23 mouse cellular contexts compared by ENCODE assay signal in genomic region chr9:28238450-28238849, GRCm38 (mm10).
DNase-seq lines count a peak whose midpoint lies in the region; ATAC-seq and TF ChIP-seq lines count a peak whose summit lies in the region.
"Had no signal": no experiment of that assay in that cellular context is flagged by ENCODE, and none has a peak within 500 bp of the region (broad histone marks: within the 10 kb centered on the region; RNA-seq: fewer than 3 reads in every experiment).

No protein-coding gene starts in this region.

- DNase-seq in forebrain, embryonic 14.5 days (ENCODE audit: low spot score), result peak; percentile 47
- DNase-seq in forebrain, postnatal 0 days, result no peak
- no peak for DNase-seq in layer of hippocampus, adult 2 months (ENCODE audit: low spot score in 2 of 2)
- DNase-seq in layer of hippocampus, adult 9-10 months (ENCODE audit: low spot score), result no peak
- DNase-seq in brain, embryonic 14.5 days (ENCODE audit: low read depth), result peak; percentile 63
- no peak for DNase-seq in left cerebral cortex, adult 9 months (ENCODE audit: low spot score in 2 of 2)
- DNase-seq: adrenal gland, adult 2 months; adrenal gland, adult 8-10 months; adrenal gland, postnatal 10 days; adrenal gland, postnatal 14 days; adrenal gland, postnatal 25 days; adrenal gland, postnatal 36 days; B cell, adult 2 months; cerebellum, adult 11 months; cerebellum, adult 11-12 months; cerebellum, adult 18-20 months had no signal

- H3K9ac ChIP-seq in forebrain, embryonic 14.5 days (ENCODE audit: low read length), result no peak overlapping the region
- no peak overlapping the region for H3K9ac ChIP-seq in forebrain, embryonic 16.5 days (replicated peaks; ENCODE audit: low read depth, low read length)
- H3K9ac ChIP-seq in forebrain, postnatal 0 days, result no peak overlapping the region
- no peak overlapping the region for H3K9ac ChIP-seq in forebrain, embryonic 13.5 days

- WGBS in forebrain, embryonic 14.5 days, result 77% methylated on average over 9 of the region's 9 CpGs
- 70% methylated on average over 9 of the region's 9 CpGs for WGBS in forebrain, embryonic 16.5 days
- 58% methylated on average over 9 of the region's 9 CpGs for WGBS in forebrain, postnatal 0 days
- 82% methylated on average over 9 of the region's 9 CpGs for WGBS in forebrain, embryonic 13.5 days

- H3K36me3 ChIP-seq in forebrain, embryonic 14.5 days (ENCODE audit: control insufficient read depth, insufficient read depth, low read length), result no peaks in the 10 kb centered on the region
- no peaks in the 10 kb centered on the region for H3K36me3 ChIP-seq in forebrain, embryonic 16.5 days (ENCODE audit: control insufficient read depth, insufficient read depth)
- no peaks in the 10 kb centered on the region for H3K36me3 ChIP-seq in forebrain, postnatal 0 days (ENCODE audit: insufficient read depth)
- H3K36me3 ChIP-seq in forebrain, embryonic 13.5 days (ENCODE audit: poor library complexity, severe bottlenecking), result no peaks in the 10 kb centered on the region
- H3K36me3 ChIP-seq: G1E had no signal

- ATAC-seq in forebrain, embryonic 14.5 days, result no peak
- no peak for ATAC-seq in forebrain, embryonic 16.5 days
- ATAC-seq in forebrain, postnatal 0 days, result peak; percentile 34; the same call in 1 of the 2 replicates
- no peak for ATAC-seq in forebrain, embryonic 13.5 days
- ATAC-seq: activated CD4-positive, CD25-positive, alpha-beta regulatory T cell, adult 4 months; CD4-positive, CD25-positive, alpha-beta regulatory T cell, adult 4 months; Patski had no signal

- H3K27ac ChIP-seq in forebrain, embryonic 14.5 days (ENCODE audit: low read depth, low read length), result no peak overlapping the region
- H3K27ac ChIP-seq in forebrain, embryonic 16.5 days (ENCODE audit: low read length), result no peak overlapping the region
- no peak overlapping the region for H3K27ac ChIP-seq in forebrain, postnatal 0 days (ENCODE audit: low read depth, low read length)
- H3K27ac ChIP-seq in forebrain, embryonic 13.5 days, result no peak overlapping the region
- peak overlapping the region; percentile 72 for H3K27ac ChIP-seq in layer of hippocampus, adult 2 months

- no peaks in the 10 kb centered on the region for H3K27me3 ChIP-seq in forebrain, embryonic 14.5 days (replicated peaks; ENCODE audit: control insufficient read depth, insufficient read depth, low read length)
- H3K27me3 ChIP-seq in forebrain, embryonic 16.5 days (replicated peaks; ENCODE audit: control insufficient read depth, insufficient read depth, low read length), result no peaks in the 10 kb centered on the region
- no peaks in the 10 kb centered on the region for H3K27me3 ChIP-seq in forebrain, postnatal 0 days (ENCODE audit: insufficient read depth, low read length)
- no peaks in the 10 kb centered on the region for H3K27me3 ChIP-seq in forebrain, embryonic 13.5 days
- H3K27me3 ChIP-seq: CH12.LX had no signal

- no peaks in the 10 kb centered on the region for H3K9me3 ChIP-seq in forebrain, embryonic 14.5 days (replicated peaks; ENCODE audit: control insufficient read depth, low read length)
- no peaks in the 10 kb centered on the region for H3K9me3 ChIP-seq in forebrain, embryonic 16.5 days (ENCODE audit: control insufficient read depth, low read length)
- H3K9me3 ChIP-seq in forebrain, postnatal 0 days (ENCODE audit: low read length), result no peaks in the 10 kb centered on the region
- H3K9me3 ChIP-seq in forebrain, embryonic 13.5 days (replicated peaks), result no peaks in the 10 kb centered on the region
- H3K9me3 ChIP-seq: G1E had no signal

- no peaks in the 10 kb centered on the region for H3K4me1 ChIP-seq in forebrain, embryonic 14.5 days (ENCODE audit: control insufficient read depth, insufficient read depth, low read length)
- 0 out of 2 replicates have a peak, but pooled peaks cover 2% of the 10 kb centered on the region for H3K4me1 ChIP-seq in forebrain, embryonic 16.5 days (replicated peaks; ENCODE audit: control insufficient read depth, insufficient read depth, low read length)
- H3K4me1 ChIP-seq in forebrain, postnatal 0 days (ENCODE audit: insufficient read depth), result no peaks in the 10 kb centered on the region
- no peaks in the 10 kb centered on the region for H3K4me1 ChIP-seq in forebrain, embryonic 13.5 days

- H3K4me2 ChIP-seq in forebrain, embryonic 14.5 days (ENCODE audit: low read length), result no peak overlapping the region
- H3K4me2 ChIP-seq in forebrain, embryonic 16.5 days (ENCODE audit: low read length), result no peak overlapping the region
- H3K4me2 ChIP-seq in forebrain, postnatal 0 days (ENCODE audit: low read depth), result no peak overlapping the region
- H3K4me2 ChIP-seq in forebrain, embryonic 13.5 days, result no peak overlapping the region

- no peak for TF ChIP-seq POLR2A in brain, embryonic 14.5 days (IDR thresholded peaks at IDR 0.05; ENCODE audit: borderline replicate concordance, extremely low read depth, insufficient read depth, insufficient read length, poor library complexity, severe bottlenecking)

- no peak for TF ChIP-seq CTCF in forebrain, postnatal 0 days (IDR thresholded peaks at IDR 0.05; ENCODE audit: low read depth)
- no peak for TF ChIP-seq CTCF in layer of hippocampus, adult 2 months (conservative IDR thresholded peaks at IDR 0.05)
- no peak for TF ChIP-seq CTCF in brain, embryonic 14.5 days (IDR thresholded peaks at IDR 0.05; ENCODE audit: borderline replicate concordance, extremely low read depth, insufficient read depth, insufficient read length)

- no peak overlapping the region for H3K4me3 ChIP-seq in forebrain, embryonic 14.5 days (ENCODE audit: low read depth, low read length)
- no peak overlapping the region for H3K4me3 ChIP-seq in forebrain, embryonic 16.5 days (replicated peaks; ENCODE audit: low read length)
- H3K4me3 ChIP-seq in forebrain, postnatal 0 days (ENCODE audit: low read depth, low read length), result no peak overlapping the region
- no peak overlapping the region for H3K4me3 ChIP-seq in forebrain, embryonic 13.5 days
- no peak overlapping the region for H3K4me3 ChIP-seq in layer of hippocampus, adult 2 months

Comparison
In these comparisons a context has a peak if more than half of its experiments do, and no peak if none do; other contexts are left out.
1. DNase-seq: peak in forebrain, embryonic 14.5 days (single experiment) and brain, embryonic 14.5 days (single experiment); none in forebrain, postnatal 0 days (single experiment), layer of hippocampus, adult 2 months (0 of 2), layer of hippocampus, adult 9-10 months (single experiment) and left cerebral cortex, adult 9 months (0 of 2).